Mouse (Mus musculus) ES-E14 (cell line): ENCODE results near the gene Cemip. TPM values are rescaled to one million over a fixed set of nuclear protein-coding genes. Genes with fewer than 3 reads are reported as not detected.
"Not testable (repeated sequence)": the region's sequence is repeated elsewhere in the genome, so short reads cannot be mapped to it uniquely, and the experiment has no call there.

Experiments
- DNase-seq: peaks from one replicate; pipeline ENCODE4 v3.0.0-alpha.2; 2013; ENCODE audit warnings: low read depth, low spot score
- H3K27ac ChIP-seq: 2 replicates; pipeline ENCODE4 v1.5.1; 2012; ENCODE audit warnings: low read depth, mild to moderate bottlenecking, low read length, moderate library complexity, mixed read lengths; ENCODE audit not compliant: poor library complexity, insufficient read depth, severe bottlenecking
- H3K36me3 ChIP-seq: 2 replicates; pipeline ENCODE4 v1.6.1; 2012; ENCODE audit warnings: mild to moderate bottlenecking, low read length, moderate library complexity, mixed read lengths; ENCODE audit not compliant: control insufficient read depth, poor library complexity, insufficient read depth, severe bottlenecking
- H3K4me1 ChIP-seq, 2 experiments: fragments of 150-350 bp in 1 of 2; sonication (generic) in 1 of 2; 2 replicates each; pipeline ENCODE4 v1.6.1; 2012; ENCODE audit warnings: low read length in 2 of 2, mild to moderate bottlenecking in 1 of 2, mixed read lengths in 1 of 2; ENCODE audit not compliant: control insufficient read depth in 2 of 2, insufficient read depth in 2 of 2, poor library complexity in 1 of 2
- H3K4me3 ChIP-seq, 2 experiments: fragments of 150-350 bp in 1 of 2; sonication (generic) in 1 of 2; 2 replicates each; pipeline ENCODE4 v1.5.1; 2012; ENCODE audit warnings: low read length in 2 of 2, low read depth in 1 of 2, mild to moderate bottlenecking in 1 of 2, mixed read lengths in 1 of 2; ENCODE audit not compliant: insufficient read depth in 1 of 2, poor library complexity in 1 of 2, severe bottlenecking in 1 of 2
- H3K9ac ChIP-seq: 2 replicates; pipeline ENCODE4 v1.6.1; 2012; ENCODE audit warnings: low read depth, mild to moderate bottlenecking, low read length, mixed read lengths; ENCODE audit not compliant: poor library complexity, insufficient read depth, severe bottlenecking
- H3K9me3 ChIP-seq: fragments of 150-350 bp; sonication (generic); 2 replicates; pipeline ENCODE4 v1.6.1; 2012; ENCODE audit warnings: low read depth, mild to moderate bottlenecking, low read length; ENCODE audit not compliant: control insufficient read depth, insufficient read depth
- CHD2 ChIP-seq: IDR thresholded peaks from 2 replicates; pipeline ENCODE4 v1.6.1; 2014; ENCODE audit warnings: mild to moderate bottlenecking, low read depth, low read length, inconsistent platforms
- HCFC1 ChIP-seq: IDR thresholded peaks from 2 replicates; pipeline ENCODE4 v1.6.1; 2012; ENCODE audit warnings: low read length, inconsistent platforms, borderline replicate concordance; ENCODE audit not compliant: insufficient read depth
- MAFK ChIP-seq: IDR thresholded peaks from 2 replicates; pipeline ENCODE4 v1.6.1; 2014; ENCODE audit warnings: mild to moderate bottlenecking, low read depth, low read length, inconsistent platforms; ENCODE audit not compliant: insufficient read depth
- ZC3H11A ChIP-seq: IDR thresholded peaks from 2 replicates; pipeline ENCODE4 v1.6.1; 2012; ENCODE audit warnings: low read depth, mild to moderate bottlenecking, inconsistent platforms, low read length, borderline replicate concordance
- ZNF384 ChIP-seq: IDR thresholded peaks from 2 replicates; pipeline ENCODE4 v1.6.1; 2012; ENCODE audit warnings: low read depth, low read length, inconsistent platforms
- in situ Hi-C, 2 experiments: fragments of 600-800 bp; cut with MboI; formaldehyde crosslinking; loops; one replicate each; pipeline ENCODE4 v1.15.1; 2025; ENCODE audit warnings: low sequenced_read_pairs in 2 of 2, inconsistent platforms in 1 of 2; ENCODE audit not compliant: unreplicated experiment in 2 of 2
- total RNA-seq: library from RNA; depleted of rRNA; stranded (reverse); fragments of 300-350 nt; gene quantifications from 2 replicates; pipeline ENCODE4 v1.2.3, GENCODE M21; 2012

The Cemip gene
- total RNA-seq, 1 experiment: 3.9 TPM

DNA sequence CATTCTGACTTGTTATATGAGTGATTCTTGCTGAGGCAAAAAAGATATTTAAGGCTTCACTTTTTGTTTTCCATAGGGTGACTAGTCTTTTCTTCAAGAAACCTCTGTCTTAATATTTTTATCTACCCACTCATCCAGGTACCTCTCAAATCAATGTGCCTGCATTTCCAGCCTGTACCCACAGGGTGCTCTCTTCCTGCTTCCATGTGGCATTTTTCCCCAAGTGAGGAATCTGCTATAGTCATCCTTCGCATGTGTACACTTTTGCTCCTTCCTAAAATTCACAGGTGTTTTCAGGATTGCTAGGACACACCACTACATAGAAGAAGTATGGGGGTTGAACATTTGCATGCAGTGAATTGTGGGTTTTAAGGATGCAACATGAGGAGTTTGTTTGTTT, 192.0 kb downstream of the Cemip start:
- Histone ChIP-seq H3K4me3 (no peak overlapping the region), H3K4me1 (peaks cover 0 to 3% of the 10 kb centered on the region in 2 experiments; a peak in 2 of 4 replicates), H3K9ac (no peak overlapping the region), H3K36me3 (peaks cover 26% of the 10 kb centered on the region), H3K27ac (no peak overlapping the region), H3K9me3 (no peaks in the 10 kb centered on the region)
- no peak for TF ChIP-seq MAFK
- no peak for TF ChIP-seq HCFC1
- TF ChIP-seq CHD2: no peak
- no peak for TF ChIP-seq ZNF384
- no peak for TF ChIP-seq ZC3H11A
- in situ Hi-C loops: no loop called here
- no peak for DNase-seq

DNA sequence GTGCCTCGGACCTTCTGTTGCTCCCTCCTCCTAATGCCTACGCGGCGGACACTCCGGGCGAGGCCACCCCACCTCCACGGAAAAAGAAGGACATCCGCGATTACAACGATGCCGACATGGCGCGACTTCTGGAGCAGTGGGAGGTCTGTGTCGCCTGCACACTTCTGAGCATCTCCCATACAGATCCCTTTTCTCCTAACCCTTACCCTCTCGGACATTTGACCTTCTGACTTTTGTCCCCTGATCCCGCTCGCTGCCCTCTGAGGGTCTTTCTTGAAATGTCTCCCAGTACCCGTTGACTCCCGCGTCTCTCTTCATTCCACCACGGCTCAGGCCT, 194.0 kb downstream of the Cemip start:
- peaks cover 0 to 3% of the 10 kb centered on the region in 2 experiments; a peak in 1 of 4 replicates for H3K4me1 ChIP-seq
- in situ Hi-C loops: no loop called here
- peaks cover 10% of the 10 kb centered on the region; the same call in 1 of the 2 replicates for H3K36me3 ChIP-seq
- no peaks in the 10 kb centered on the region for H3K9me3 ChIP-seq
- no peak for DNase-seq
- peak overlapping the region; percentile 81 to 98 for H3K4me3 ChIP-seq
- TF ChIP-seq MAFK (no peak), ZNF384 (no peak), ZC3H11A (no peak), CHD2 (no peak), HCFC1 (no peak)
- peak overlapping the region; percentile 61 for H3K27ac ChIP-seq
- H3K9ac ChIP-seq: peak overlapping the region; percentile 91

DNA sequence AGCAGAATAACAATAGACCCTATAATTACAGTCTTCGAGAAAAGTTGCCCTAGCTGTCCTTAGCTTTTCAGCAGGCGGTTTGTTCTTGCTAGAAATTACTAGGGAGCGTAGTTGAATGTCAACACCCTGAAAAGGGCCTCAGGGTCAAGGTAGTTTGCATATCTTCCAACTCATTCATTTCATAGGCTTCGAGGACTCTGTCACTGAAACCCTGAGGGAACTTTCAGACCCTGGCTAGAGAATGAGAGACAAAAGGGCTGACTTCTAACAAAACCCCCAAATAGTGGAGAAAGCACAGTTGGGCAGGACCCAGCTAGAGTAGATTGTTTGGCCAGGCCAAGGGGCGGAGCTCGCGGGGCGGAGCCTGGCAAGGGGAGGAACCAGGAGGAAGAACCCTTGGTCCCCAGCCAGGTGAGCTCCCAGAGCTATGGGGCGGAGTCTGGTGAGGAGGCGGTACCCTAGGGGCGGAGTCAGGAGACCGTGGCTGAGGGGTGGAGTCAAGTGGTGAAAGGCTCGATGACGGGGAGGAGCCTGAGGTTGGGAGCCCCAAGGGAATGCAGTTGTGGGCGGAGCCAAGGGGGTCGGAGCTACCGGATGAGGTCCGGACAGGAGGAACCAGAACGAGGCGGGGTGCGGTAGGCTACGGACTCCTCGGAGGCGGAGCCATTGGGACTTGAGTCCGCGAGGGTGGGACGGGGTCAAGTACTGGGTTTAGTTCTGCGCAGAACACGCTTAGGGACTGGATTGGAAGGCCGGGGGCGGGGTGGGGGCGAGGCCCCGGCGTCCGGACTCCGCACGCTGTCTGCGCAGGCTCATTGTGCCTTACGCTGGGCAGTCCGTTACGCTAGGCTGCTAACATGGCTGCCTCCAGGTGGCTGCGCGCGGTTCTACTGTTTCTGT, 194.6 kb downstream of the Cemip start:
- H3K9me3 ChIP-seq: no peaks in the 10 kb centered on the region
- in situ Hi-C loops: no loop called here

DNA sequence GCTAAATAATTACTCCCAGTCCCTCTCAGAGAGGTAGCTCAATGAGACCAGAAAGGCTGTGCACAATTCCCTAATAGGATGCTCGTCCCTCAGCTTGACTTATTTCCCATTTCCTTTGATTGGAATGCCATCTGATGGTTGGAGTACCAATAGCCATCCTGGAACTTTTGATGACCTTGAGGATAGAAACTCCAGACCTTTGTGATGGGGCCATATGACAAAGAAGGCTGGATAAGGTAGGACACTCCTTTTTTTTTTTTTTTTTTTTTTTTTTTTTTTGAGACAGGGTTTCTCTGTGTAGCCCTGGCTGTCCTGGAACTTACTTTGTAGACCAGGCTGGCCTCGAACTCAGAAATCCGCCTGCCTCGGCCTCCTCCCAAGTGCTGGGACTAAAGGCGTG, 196.4 kb downstream of the Cemip start:
- H3K27ac ChIP-seq, H3K4me1 ChIP-seq, H3K36me3 ChIP-seq, H3K9ac ChIP-seq, in situ Hi-C loops, H3K9me3 ChIP-seq, DNase-seq, H3K4me3 ChIP-seq: not testable (repeated sequence)
- 0 out of 2 replicates have a peak, but pooled peaks have one; percentile 63 for TF ChIP-seq ZNF384

More for the DNA sequence above, 194.6 kb downstream of the Cemip start:
- Histone ChIP-seq H3K36me3 (peaks cover 9% of the 10 kb centered on the region; the same call in 1 of the 2 replicates), H3K4me3 (peak overlapping the region; percentile 81 to 98), H3K4me1 (peaks cover 0 to 3% of the 10 kb centered on the region in 2 experiments; a peak in 1 of 4 replicates), H3K9ac (peak overlapping the region; percentile 91), H3K27ac (peak overlapping the region; percentile 61)
- TF ChIP-seq MAFK (no peak), ZNF384 (no peak), ZC3H11A (no peak), HCFC1 (0 out of 2 replicates have a peak, but pooled peaks have one; percentile 51), CHD2 (no peak)
- DNase-seq: peak; percentile 100
